21 mouse cellular contexts compared by ENCODE assay signal in the genomic region with DNA sequence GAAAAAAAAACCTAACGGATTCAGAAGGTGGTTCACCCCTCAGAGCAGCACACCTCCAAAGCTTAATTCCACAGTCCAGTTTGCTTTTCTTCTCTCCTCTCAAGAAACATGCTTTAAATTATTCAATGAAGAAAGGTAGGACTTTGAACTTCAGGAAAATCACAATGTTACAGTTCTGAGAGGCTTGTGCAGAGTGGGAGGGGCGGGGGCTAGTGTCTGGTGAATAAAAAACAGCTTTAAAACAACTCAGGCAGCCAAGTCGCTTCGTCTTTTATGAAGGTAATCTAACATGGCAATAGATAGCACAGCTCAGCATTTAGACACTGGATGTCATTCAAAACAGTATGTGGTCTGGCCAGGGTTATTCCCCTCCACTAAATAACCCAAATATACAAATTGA.
DNase-seq lines count a peak whose midpoint lies in the region; ATAC-seq lines count a peak whose summit lies in the region.
"Had no signal": no experiment of that assay in that cellular context is flagged by ENCODE, and none has a peak within 500 bp of the region (broad histone marks: within the 10 kb centered on the region; RNA-seq: fewer than 3 reads in every experiment).

No protein-coding gene starts in this region.

- H3K36me3 ChIP-seq in kidney, embryonic 16.5 days (ENCODE audit: insufficient read depth, low read length) = no peaks in the 10 kb centered on the region
- no peaks in the 10 kb centered on the region for H3K36me3 ChIP-seq in intestine, embryonic 16.5 days (ENCODE audit: control insufficient read depth, insufficient read depth, low read length)
- H3K36me3 ChIP-seq: embryonic facial prominence, embryonic 13.5 days; heart, embryonic 13.5 days had no signal

- H3K9ac ChIP-seq in kidney, embryonic 16.5 days (replicated peaks; ENCODE audit: low read length) = no peak overlapping the region
- H3K9ac ChIP-seq in intestine, embryonic 16.5 days (ENCODE audit: low read depth, low read length) = no peak overlapping the region
- H3K9ac ChIP-seq: embryonic facial prominence, embryonic 13.5 days; forebrain, embryonic 13.5 days; forebrain, postnatal 0 days; heart, embryonic 13.5 days had no signal

- H3K27me3 ChIP-seq in kidney, embryonic 16.5 days (ENCODE audit: insufficient read depth, low read length) = no peaks in the 10 kb centered on the region
- no peaks in the 10 kb centered on the region for H3K27me3 ChIP-seq in intestine, embryonic 16.5 days (replicated peaks; ENCODE audit: control insufficient read depth, insufficient read depth, low read length)
- H3K27me3 ChIP-seq: embryonic facial prominence, embryonic 13.5 days; forebrain, embryonic 13.5 days; heart, embryonic 13.5 days; Patski had no signal

- H3K9me3 ChIP-seq in kidney, embryonic 16.5 days (ENCODE audit: low read length) = no peaks in the 10 kb centered on the region
- no peaks in the 10 kb centered on the region for H3K9me3 ChIP-seq in intestine, embryonic 16.5 days (ENCODE audit: control insufficient read depth, low read length)
- H3K9me3 ChIP-seq: embryonic facial prominence, embryonic 13.5 days; forebrain, embryonic 13.5 days; heart, embryonic 13.5 days had no signal

- peak; percentile 2 for DNase-seq in kidney, adult 11 months
- DNase-seq in kidney, postnatal 10 days = peak; percentile 15
- DNase-seq in frontal cortex, adult 2 months (ENCODE audit: extremely low spot score in 1 of 2, low spot score in 1 of 2) = no peak
- DNase-seq in thymus, postnatal 25 days = no peak
- DNase-seq: adrenal gland, postnatal 14 days; cerebellum, adult 18-20 months; cerebellum, adult 9-11 months; cerebellum, postnatal 36 days; forebrain, postnatal 0 days; gastrocnemius, adult 2 months; gastrocnemius, postnatal 36 days; heart, adult 11 months; heart, postnatal 36 days had no signal

- H3K4me1 ChIP-seq in kidney, embryonic 16.5 days (ENCODE audit: insufficient read depth, low read length) = no peaks in the 10 kb centered on the region
- no peaks in the 10 kb centered on the region for H3K4me1 ChIP-seq in intestine, embryonic 16.5 days (ENCODE audit: control insufficient read depth, insufficient read depth, low read length)
- H3K4me1 ChIP-seq: embryonic facial prominence, embryonic 13.5 days; forebrain, embryonic 13.5 days; heart, embryonic 13.5 days had no signal

- WGBS in kidney, embryonic 16.5 days = 28% methylated on average over 4 of the region's 4 CpGs
- 25% methylated on average over 4 of the region's 4 CpGs for WGBS in intestine, embryonic 16.5 days

- no peak overlapping the region for H3K4me2 ChIP-seq in kidney, embryonic 16.5 days (replicated peaks; ENCODE audit: low read depth, low read length)
- no peak overlapping the region for H3K4me2 ChIP-seq in intestine, embryonic 16.5 days (ENCODE audit: low read depth, low read length)
- H3K4me2 ChIP-seq: embryonic facial prominence, embryonic 13.5 days; forebrain, embryonic 13.5 days; heart, embryonic 13.5 days had no signal

- no peak for ATAC-seq in kidney, embryonic 16.5 days (ENCODE audit: low FRiP score, low TSS enrichment)
- peak; percentile 48 for ATAC-seq in intestine, embryonic 16.5 days
- no peak for ATAC-seq in erythroid progenitor cell, adult 5-6 weeks (replicated peaks; ENCODE audit: low FRiP score, poor library complexity, severe bottlenecking)
- ATAC-seq: activated CD4-positive, CD25-positive, alpha-beta regulatory T cell, adult 4 months; forebrain, embryonic 13.5 days; forebrain, postnatal 0 days; Patski had no signal

- no peak overlapping the region for H3K4me3 ChIP-seq in kidney, embryonic 16.5 days (ENCODE audit: low read length)
- H3K4me3 ChIP-seq in intestine, embryonic 16.5 days (ENCODE audit: low read length) = no peak overlapping the region
- H3K4me3 ChIP-seq: embryonic facial prominence, embryonic 13.5 days; forebrain, embryonic 13.5 days; gastrocnemius, adult 2 months; heart, embryonic 13.5 days had no signal

- H3K27ac ChIP-seq in kidney, embryonic 16.5 days (ENCODE audit: low read length) = no peak overlapping the region
- no peak overlapping the region for H3K27ac ChIP-seq in intestine, embryonic 16.5 days (ENCODE audit: low read length)
- H3K27ac ChIP-seq: embryonic facial prominence, embryonic 13.5 days; forebrain, embryonic 13.5 days; gastrocnemius, adult 2 months; heart, embryonic 13.5 days had no signal

Comparison
In these comparisons a context has a peak if more than half of its experiments do, and no peak if none do; other contexts are left out.
1. DNase-seq: peak in kidney, adult 11 months (single experiment) and kidney, postnatal 10 days (single experiment); none in frontal cortex, adult 2 months (0 of 2) and thymus, postnatal 25 days (single experiment).